Mouse (Mus musculus) intestine, embryonic 14.5 days (tissue): ENCODE results near the gene Bmp8a. TPM values are rescaled to one million over a fixed set of nuclear protein-coding genes. Genes with fewer than 3 reads are reported as not detected.
"Not testable (repeated sequence)": the region's sequence is repeated elsewhere in the genome, so short reads cannot be mapped to it uniquely, and the experiment has no call there.

Experiments
- ATAC-seq: fragments of 200-750 bp; cut with Nextera tagmentation; replicated peaks from 2 replicates; pipeline ENCODE4 v1.8.0; 2017; ENCODE audit warnings: low read depth, moderate number of reproducible peaks, moderate TSS enrichment, moderate library complexity; ENCODE audit not compliant: low FRiP score, low TSS enrichment
- DNase-seq: peaks from one replicate; pipeline ENCODE4 v3.0.0-alpha.2; 2018; ENCODE audit warnings: low spot score
- H3K27ac ChIP-seq: fragments of 300-500 bp; sonication (generic); 2 replicates; pipeline ENCODE4 v1.5.1; 2014; ENCODE audit warnings: low read depth, mild to moderate bottlenecking, control low read depth
- H3K27me3 ChIP-seq: fragments of 300-500 bp; sonication (generic); replicated peaks from 2 replicates; pipeline ENCODE4 v1.6.1; 2014; ENCODE audit warnings: low read length, control low read depth; ENCODE audit not compliant: control insufficient read depth, insufficient read depth
- H3K36me3 ChIP-seq: fragments of 300-500 bp; sonication (generic); 2 replicates; pipeline ENCODE4 v1.6.1; 2014; ENCODE audit warnings: low read length, control low read depth; ENCODE audit not compliant: control insufficient read depth, insufficient read depth
- H3K4me1 ChIP-seq: fragments of 300-500 bp; sonication (generic); replicated peaks from 2 replicates; pipeline ENCODE4 v1.6.1; 2014; ENCODE audit warnings: low read length, control low read depth, mixed read lengths; ENCODE audit not compliant: control insufficient read depth, insufficient read depth
- H3K4me2 ChIP-seq: fragments of 300-500 bp; sonication (generic); 2 replicates; pipeline ENCODE4 v1.6.1; 2014; ENCODE audit warnings: low read length
- H3K4me3 ChIP-seq: fragments of 300-500 bp; sonication (generic); 2 replicates; pipeline ENCODE4 v1.5.1; 2014; ENCODE audit warnings: low read depth, low read length, control low read depth, mixed read lengths
- H3K9ac ChIP-seq: fragments of 300-500 bp; sonication (generic); 2 replicates; pipeline ENCODE4 v1.6.1; 2014; ENCODE audit warnings: mild to moderate bottlenecking, low read length
- H3K9me3 ChIP-seq: fragments of 300-500 bp; sonication (generic); 2 replicates; pipeline ENCODE4 v1.6.1; 2016; ENCODE audit warnings: low read length, control low read depth; ENCODE audit not compliant: control insufficient read depth
- WGBS: fragments of 180-500 bp; shearing (Covaris S2); extraction: QIAGEN DNeasy Blood & Tissue Kit; methylation state at CpG from one replicate; pipeline ENCODE4 v1.1.7; 2014; 5-methylcytosine and 5-hydroxymethylcytosine counted together
- polyA plus RNA-seq: library from polyadenylated mRNA; unstranded; fragments of >200 nt; fragmentation: Nextera tagmentation; extraction: Ambion mirVana; gene quantifications from 2 replicates; pipeline ENCODE4 v1.2.1, GENCODE M21; 2014

Gene Bmp8a
- polyA plus RNA-seq, 1 experiment from 2014 or later, result 0.19 TPM

DNA sequence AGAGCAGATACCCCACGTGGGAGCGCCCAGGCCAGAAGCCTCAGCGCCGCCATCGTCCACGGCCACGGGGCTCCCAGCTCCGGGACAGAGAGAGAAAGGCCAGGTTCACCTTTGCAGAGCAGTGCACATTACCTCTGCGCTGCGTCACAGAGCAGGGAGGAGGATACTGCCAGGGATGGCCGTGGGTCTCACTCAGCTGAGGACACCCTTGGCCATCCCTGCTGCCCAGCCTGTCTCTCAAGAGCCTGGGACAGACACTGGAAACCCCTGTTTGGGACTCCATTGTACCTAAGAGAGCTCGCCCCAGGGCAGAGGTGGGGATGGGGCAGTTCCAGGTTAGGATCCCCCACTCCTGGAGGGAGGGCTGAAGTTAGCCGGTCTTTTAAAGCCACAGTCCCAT is 19.5 kb downstream of the Bmp8a start, which contains the start of gene Oxct2a:
Gene Oxct2a, minus strand, starts transcription at position 101 of the 400 bp plus-strand sequence.
- H3K4me1 ChIP-seq, result no peaks in the 10 kb centered on the region
- DNase-seq (no peak), ATAC-seq (no peak)
- H3K36me3 ChIP-seq, result no peaks in the 10 kb centered on the region
- H3K4me3 ChIP-seq, result peak within 1 kb of the TSS; percentile 22
- H3K27me3 ChIP-seq, result peaks cover 15% of the 10 kb centered on the region
- WGBS, result 24% methylated on average over 13 of the region's 13 CpGs
- H3K9ac ChIP-seq, result no peak within 1 kb of the TSS
- H3K27ac ChIP-seq, result no peak within 1 kb of the TSS
- H3K9me3 ChIP-seq, result no peaks in the 10 kb centered on the region
- H3K4me2 ChIP-seq, result peak within 1 kb of the TSS; percentile 44

DNA sequence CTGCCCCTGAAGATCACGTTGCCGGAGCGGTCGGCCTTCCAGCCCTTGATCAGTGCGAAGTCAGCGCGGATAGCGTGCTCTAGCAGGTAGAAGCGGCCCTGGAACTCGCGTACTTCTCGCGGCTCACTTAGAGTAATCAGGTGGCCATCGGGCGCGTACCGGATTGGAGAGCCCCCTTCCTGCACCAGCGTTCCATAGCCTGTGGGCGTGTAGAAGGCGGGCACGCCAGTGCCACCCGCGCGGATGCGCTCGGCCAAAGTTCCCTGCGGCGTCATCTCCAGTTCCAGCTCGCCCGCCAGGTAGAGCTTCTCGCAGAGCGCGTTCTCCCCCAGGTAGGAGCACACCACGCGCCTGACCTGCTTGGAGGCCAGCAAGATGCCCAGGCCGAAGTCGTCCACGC is 20.1 kb downstream of the Bmp8a start:
- not testable (repeated sequence) for H3K36me3 ChIP-seq, H3K4me1 ChIP-seq, H3K27ac ChIP-seq, DNase-seq, H3K9ac ChIP-seq, H3K9me3 ChIP-seq
- H3K27me3 ChIP-seq, result peaks cover 15% of the 10 kb centered on the region
- peak overlapping the region; percentile 44 for H3K4me2 ChIP-seq
- WGBS, result 12% methylated on average over 16 of the region's 38 CpGs
- ATAC-seq, result peak; percentile 52; the same call in 1 of the 2 replicates
- H3K4me3 ChIP-seq, result peak overlapping the region; percentile 22

- H3K4me2 ChIP-seq, result no peak overlapping the region
- DNase-seq (no peak), ATAC-seq (no peak)
- 80% methylated on average over 3 of the region's 3 CpGs for WGBS
- H3K36me3 ChIP-seq, result no peaks in the 10 kb centered on the region
- H3K4me1 ChIP-seq, result no peaks in the 10 kb centered on the region
- no peak overlapping the region for H3K4me3 ChIP-seq
- no peaks in the 10 kb centered on the region for H3K9me3 ChIP-seq
- no peak overlapping the region for H3K9ac ChIP-seq
- no peak overlapping the region for H3K27ac ChIP-seq
- H3K27me3 ChIP-seq, result no peaks in the 10 kb centered on the region
Measured at GRCm38 (mm10) chr4:123314497-123314896, 28.6 kb downstream of the Bmp8a start.

DNA sequence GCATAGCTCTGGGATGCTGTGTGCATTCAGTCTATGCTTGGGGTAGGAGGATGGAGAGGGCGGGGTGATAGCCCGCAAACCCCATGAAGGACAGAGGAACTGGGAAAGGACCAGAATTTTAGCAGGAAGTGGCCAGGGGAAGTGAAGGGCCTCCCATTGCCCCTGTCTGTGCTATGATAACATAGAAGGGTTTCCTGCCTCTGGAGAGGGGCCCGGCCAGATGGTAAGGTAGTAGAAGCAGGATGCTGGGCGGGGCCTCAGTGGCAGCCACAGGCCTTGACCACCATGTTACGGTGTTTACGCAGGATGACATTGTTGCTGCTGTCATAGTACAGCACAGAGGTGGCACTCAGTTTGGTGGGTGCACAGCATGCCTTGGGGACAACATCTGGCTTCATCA is 30.0 kb downstream of the Bmp8a start:
- Histone ChIP-seq H3K4me3 (no peak overlapping the region), H3K27me3 (no peaks in the 10 kb centered on the region), H3K4me1 (no peaks in the 10 kb centered on the region), H3K9me3 (no peaks in the 10 kb centered on the region), H3K9ac (no peak overlapping the region), H3K27ac (no peak overlapping the region), H3K4me2 (no peak overlapping the region), H3K36me3 (no peaks in the 10 kb centered on the region)
- ATAC-seq (no peak), DNase-seq (no peak)
- 88% methylated on average over 6 of the region's 6 CpGs for WGBS

DNA sequence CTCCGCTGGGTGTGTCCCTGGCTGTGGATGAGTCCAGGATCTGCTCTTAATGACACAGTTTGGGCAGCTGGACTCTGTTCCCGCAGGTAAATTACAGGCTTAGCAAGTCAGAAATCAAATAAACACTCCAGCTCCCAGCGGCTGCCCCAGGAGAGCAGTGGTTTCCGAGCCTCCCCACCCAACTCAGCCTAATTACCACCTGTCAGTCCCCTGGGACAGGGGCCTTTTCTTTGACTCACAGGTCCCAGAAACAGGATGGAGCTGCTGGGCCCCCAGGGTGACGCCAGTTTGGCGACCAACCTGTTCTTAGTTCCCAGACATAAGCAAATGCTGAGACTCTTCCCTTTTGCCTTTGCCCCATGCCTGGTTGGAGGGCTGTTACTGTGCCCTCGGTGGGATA is 31.2 kb downstream of the Bmp8a start:
- Histone ChIP-seq H3K27me3 (no peaks in the 10 kb centered on the region), H3K36me3 (no peaks in the 10 kb centered on the region), H3K4me2 (no peak overlapping the region), H3K27ac (no peak overlapping the region), H3K4me3 (no peak overlapping the region), H3K4me1 (no peaks in the 10 kb centered on the region), H3K9ac (no peak overlapping the region), H3K9me3 (no peaks in the 10 kb centered on the region)
- no peak for ATAC-seq
- DNase-seq, result no peak
- 66% methylated on average over 7 of the region's 7 CpGs for WGBS

- H3K9ac ChIP-seq, result no peak overlapping the region
- ATAC-seq (no peak), DNase-seq (no peak)
- WGBS, result 37% methylated on average over 3 of the region's 3 CpGs
- H3K4me3 ChIP-seq, result no peak overlapping the region
- no peaks in the 10 kb centered on the region for H3K27me3 ChIP-seq
- H3K4me2 ChIP-seq, result no peak overlapping the region
- no peaks in the 10 kb centered on the region for H3K4me1 ChIP-seq
- no peak overlapping the region for H3K27ac ChIP-seq
- H3K9me3 ChIP-seq, result 0 out of 2 replicates have a peak, but pooled peaks cover 4% of the 10 kb centered on the region
- H3K36me3 ChIP-seq, result peaks cover 6% of the 10 kb centered on the region
Measured at GRCm38 (mm10) chr4:123308292-123308691, 34.8 kb downstream of the Bmp8a start.

- WGBS, result 88% methylated on average over 10 of the region's 10 CpGs
- peaks cover 19% of the 10 kb centered on the region for H3K36me3 ChIP-seq
- no peak for ATAC-seq
- H3K27ac ChIP-seq, result no peak overlapping the region
- H3K9me3 ChIP-seq, result 0 out of 2 replicates have a peak, but pooled peaks cover 4% of the 10 kb centered on the region
- DNase-seq, result no peak
- no peaks in the 10 kb centered on the region for H3K4me1 ChIP-seq
- H3K9ac ChIP-seq, result no peak overlapping the region
- H3K27me3 ChIP-seq, result no peaks in the 10 kb centered on the region
- H3K4me2 ChIP-seq, result no peak overlapping the region
- H3K4me3 ChIP-seq, result no peak overlapping the region
Measured at GRCm38 (mm10) chr4:123306999-123307398, 36.1 kb downstream of the Bmp8a start.

- Histone ChIP-seq H3K27ac (no peak overlapping the region), H3K4me3 (no peak overlapping the region), H3K27me3 (no peaks in the 10 kb centered on the region), H3K9me3 (0 out of 2 replicates have a peak, but pooled peaks cover 4% of the 10 kb centered on the region), H3K36me3 (peaks cover 29% of the 10 kb centered on the region), H3K9ac (no peak overlapping the region), H3K4me2 (no peak overlapping the region), H3K4me1 (no peaks in the 10 kb centered on the region)
- ATAC-seq (peak; percentile 48; the same call in 1 of the 2 replicates), DNase-seq (peak; percentile 71)
- 34% methylated on average over 3 of the region's 3 CpGs for WGBS
Measured at GRCm38 (mm10) chr4:123305789-123306188, 37.3 kb downstream of the Bmp8a start.

GRCm38 (mm10) chr4:123298980-123299670 is 43.9 kb downstream of the Bmp8a start:
- 0 out of 2 replicates have a peak, but pooled peaks cover 4% of the 10 kb centered on the region for H3K9me3 ChIP-seq
- H3K36me3 ChIP-seq, result peaks cover 89% of the 10 kb centered on the region
- WGBS, result 94% methylated on average over 11 of the region's 11 CpGs
- no peaks in the 10 kb centered on the region for H3K4me1 ChIP-seq
- H3K4me2 ChIP-seq, result no peak overlapping the region
- no peak overlapping the region for H3K27ac ChIP-seq
- DNase-seq (no peak), ATAC-seq (no peak)
- no peaks in the 10 kb centered on the region for H3K27me3 ChIP-seq
- H3K9ac ChIP-seq, result no peak overlapping the region
- no peak overlapping the region for H3K4me3 ChIP-seq
